Mouse (Mus musculus) kidney, adult 11 months (tissue): ENCODE data around the gene Nkd1.
A peak's percentile ranks its signal among the peaks of the same experiment; 100 is the strongest.

Experiments used
- DNase-seq: peaks from one replicate; pipeline ENCODE4 v3.0.0; 2022

Gene Nkd1

GRCm38 (mm10) chr8:88577666-88578065 is 56.5 kb downstream of the Nkd1 start:
- DNase-seq: no peak

GRCm38 (mm10) chr8:88578413-88579175 is 57.4 kb downstream of the Nkd1 start:
- no peak for DNase-seq

GRCm38 (mm10) chr8:88579246-88579645 is 58.1 kb downstream of the Nkd1 start:
- DNase-seq: peak; percentile 49

GRCm38 (mm10) chr8:88579668-88580330 is 58.6 kb downstream of the Nkd1 start:
- no peak for DNase-seq

GRCm38 (mm10) chr8:88580785-88581184 is 59.6 kb downstream of the Nkd1 start:
- DNase-seq: no peak

- DNase-seq: no peak
Measured at GRCm38 (mm10) chr8:88583863-88584262, 62.7 kb downstream of the Nkd1 start.

- DNase-seq: no peak
Measured at GRCm38 (mm10) chr8:88588205-88588889, 67.2 kb downstream of the Nkd1 start.

GRCm38 (mm10) chr8:88590226-88590625 is 69.1 kb downstream of the Nkd1 start:
- no peak for DNase-seq

GRCm38 (mm10) chr8:88593947-88594346 is 72.8 kb downstream of the Nkd1 start:
- no peak for DNase-seq

GRCm38 (mm10) chr8:88596042-88596441 is 74.9 kb downstream of the Nkd1 start:
- no peak for DNase-seq

- no peak for DNase-seq
Measured at GRCm38 (mm10) chr8:88598578-88598977, 77.4 kb downstream of the Nkd1 start.

GRCm38 (mm10) chr8:88599491-88599890 is 78.3 kb downstream of the Nkd1 start:
- DNase-seq: no peak

GRCm38 (mm10) chr8:88603446-88603989 is 82.4 kb downstream of the Nkd1 start:
- no peak for DNase-seq

GRCm38 (mm10) chr8:88604065-88605038 is 83.2 kb downstream of the Nkd1 start:
- DNase-seq: peak; percentile 24

- DNase-seq: peak; percentile 10
Measured at GRCm38 (mm10) chr8:88605361-88606040, 84.3 kb downstream of the Nkd1 start.

GRCm38 (mm10) chr8:88609036-88609435 is 87.9 kb downstream of the Nkd1 start:
- no peak for DNase-seq

GRCm38 (mm10) chr8:88610271-88610670 is 89.1 kb downstream of the Nkd1 start:
- no peak for DNase-seq

- no peak for DNase-seq
Measured at GRCm38 (mm10) chr8:88614981-88615380, 93.8 kb downstream of the Nkd1 start.

GRCm38 (mm10) chr8:88618612-88619011 is 97.5 kb downstream of the Nkd1 start:
- DNase-seq: no peak

- DNase-seq: no peak
Measured at GRCm38 (mm10) chr8:88619513-88619912, 98.4 kb downstream of the Nkd1 start.

- no peak for DNase-seq
Measured at GRCm38 (mm10) chr8:88620931-88621330, 99.8 kb downstream of the Nkd1 start.

- DNase-seq: peak; percentile 47
Measured at GRCm38 (mm10) chr8:88621408-88621807, 100.3 kb downstream of the Nkd1 start.
